Mouse (Mus musculus) gastrocnemius, postnatal 14 days (tissue): ENCODE measurements at regions not wholly inside any gene's neighbourhood (a gene's known extent, or its start where the extent isn't known, plus 50 kb on each side); places are given as distances from the start of the nearest gene placed in this dataset.

Source experiments
- DNase-seq: peaks from one replicate; pipeline ENCODE4 v3.0.0; 2021; ENCODE audit warnings: mixed read lengths
- intact Hi-C: fragments of 180-260 bp; cut with DNase I; formaldehyde crosslinking; loops from one replicate; pipeline ENCODE4 v1.15.1; 2025; ENCODE audit warnings: low total_unique reads

- intact Hi-C loops: no loop called here
These were observed 220.2 kb upstream of the 4930583I09Rik start for GRCm38 (mm10) chr17:65056059-65056458.

GRCm38 (mm10) chr17:65049860-65050482 is 214.1 kb upstream of the 4930583I09Rik start:
- no peak for DNase-seq
- intact Hi-C loops: no loop called here

More at GRCm38 (mm10) chr17:65056059-65056458, 220.2 kb upstream of the 4930583I09Rik start:
- DNase-seq: no peak

GRCm38 (mm10) chr17:65015731-65016130 is 179.9 kb upstream of the 4930583I09Rik start:
- no peak for DNase-seq
- intact Hi-C loops: no loop called here

GRCm38 (mm10) chr17:65014682-65015081 is 178.8 kb upstream of the 4930583I09Rik start:
- intact Hi-C loops: no loop called here
- no peak for DNase-seq

- peak; percentile 10 for DNase-seq
- intact Hi-C loops: no loop called here
These were observed 164.8 kb upstream of the 4930583I09Rik start for GRCm38 (mm10) chr17:65000626-65001135.

GRCm38 (mm10) chr17:64994483-64994882 is 158.6 kb upstream of the 4930583I09Rik start:
- intact Hi-C loops: no loop called here
- no peak for DNase-seq

GRCm38 (mm10) chr17:64991262-64991661 is 155.4 kb upstream of the 4930583I09Rik start:
- DNase-seq: no peak
- intact Hi-C loops: no loop called here

- intact Hi-C loops: no loop called here
- DNase-seq: no peak
These were observed 148.6 kb upstream of the 4930583I09Rik start for GRCm38 (mm10) chr17:64984276-64985011.

GRCm38 (mm10) chr17:64983480-64983879 is 147.6 kb upstream of the 4930583I09Rik start:
- intact Hi-C loops: no loop called here
- DNase-seq: no peak

- no peak for DNase-seq
- intact Hi-C loops: no loop called here
These were observed 128.3 kb upstream of the 4930583I09Rik start for GRCm38 (mm10) chr17:64964153-64964552.

GRCm38 (mm10) chr17:64961887-64962286 is 126.0 kb upstream of the 4930583I09Rik start:
- intact Hi-C loops: no loop called here
- no peak for DNase-seq

GRCm38 (mm10) chr17:64957495-64957894 is 121.6 kb upstream of the 4930583I09Rik start:
- intact Hi-C loops: no loop called here
- no peak for DNase-seq

GRCm38 (mm10) chr17:64956506-64956905 is 120.6 kb upstream of the 4930583I09Rik start:
- DNase-seq: no peak
- intact Hi-C loops: no loop called here

GRCm38 (mm10) chr17:64953275-64953674 is 117.4 kb upstream of the 4930583I09Rik start:
- DNase-seq: no peak
- intact Hi-C loops: no loop called here

- DNase-seq: no peak
- intact Hi-C loops: no loop called here
These were observed 115.7 kb upstream of the 4930583I09Rik start for GRCm38 (mm10) chr17:64951625-64951940.

GRCm38 (mm10) chr17:64950802-64951624 is 115.1 kb upstream of the 4930583I09Rik start:
- DNase-seq: no peak

GRCm38 (mm10) chr17:64943213-64943612 is 107.3 kb upstream of the 4930583I09Rik start:
- no peak for DNase-seq
- intact Hi-C loops: no loop called here

More at GRCm38 (mm10) chr17:64950802-64951624, 115.1 kb upstream of the 4930583I09Rik start:
- intact Hi-C loops: no loop called here

GRCm38 (mm10) chr17:64941555-64941954 is 105.7 kb upstream of the 4930583I09Rik start:
- DNase-seq: no peak
- intact Hi-C loops: no loop called here

- no peak for DNase-seq
- intact Hi-C loops: no loop called here
These were observed 99.8 kb upstream of the 4930583I09Rik start for GRCm38 (mm10) chr17:64935683-64936082.

- intact Hi-C loops: no loop called here
- DNase-seq: no peak
These were observed 98.5 kb upstream of the 4930583I09Rik start for GRCm38 (mm10) chr17:64934411-64934810.
